Mouse (Mus musculus) midbrain, postnatal 0 days (tissue): ENCODE results near the gene Xcl1. TPM values are rescaled to one million over a fixed set of nuclear protein-coding genes. Genes with fewer than 3 reads are reported as not detected.

ENCODE experiments used
- ATAC-seq: fragments of 200-750 bp; cut with Nextera tagmentation; 2 replicates; pipeline ENCODE4 v1.8.0; 2017; ENCODE audit warnings: moderate number of reproducible peaks, mild to moderate bottlenecking, moderate TSS enrichment, moderate library complexity; ENCODE audit not compliant: low FRiP score
- DNase-seq: peaks from one replicate; pipeline ENCODE4 v3.0.0-alpha.2; 2015; ENCODE audit warnings: low spot score
- H3K27ac ChIP-seq: fragments of 300-500 bp; sonication (generic); 2 replicates; pipeline ENCODE4 v1.5.1; 2014; ENCODE audit warnings: low read depth, mild to moderate bottlenecking, low read length, mixed read lengths
- H3K27me3 ChIP-seq: fragments of 300-500 bp; sonication (generic); 2 replicates; pipeline ENCODE4 v1.6.1; 2014; ENCODE audit warnings: low read length, control low read depth, mixed read lengths; ENCODE audit not compliant: insufficient read depth
- H3K36me3 ChIP-seq: fragments of 300-500 bp; sonication (generic); 2 replicates; pipeline ENCODE4 v1.6.1; 2014; ENCODE audit warnings: low read length, control low read depth, mixed read lengths; ENCODE audit not compliant: insufficient read depth
- H3K4me1 ChIP-seq: fragments of 300-500 bp; sonication (generic); 2 replicates; pipeline ENCODE4 v1.6.1; 2014; ENCODE audit warnings: mild to moderate bottlenecking, control low read depth, antibody characterized with exemption, low read length, mixed read lengths; ENCODE audit not compliant: insufficient read depth
- H3K4me2 ChIP-seq: fragments of 300-500 bp; sonication (generic); 2 replicates; pipeline ENCODE4 v1.6.1; 2014; ENCODE audit warnings: low read depth, mild to moderate bottlenecking, low read length, mixed read lengths; ENCODE audit not compliant: poor library complexity, severe bottlenecking
- H3K4me3 ChIP-seq: fragments of 300-500 bp; sonication (generic); 2 replicates; pipeline ENCODE4 v1.5.1; 2014; ENCODE audit warnings: low read depth, mild to moderate bottlenecking, low read length, moderate library complexity
- H3K9ac ChIP-seq: fragments of 300-500 bp; sonication (generic); replicated peaks from 2 replicates; pipeline ENCODE4 v1.6.1; 2014; ENCODE audit warnings: mild to moderate bottlenecking, low read length, moderate library complexity, mixed read lengths; ENCODE audit not compliant: poor library complexity, severe bottlenecking
- H3K9me3 ChIP-seq: fragments of 300-500 bp; sonication (generic); 2 replicates; pipeline ENCODE4 v1.6.1; 2016; ENCODE audit warnings: low read length, control low read depth
- CTCF ChIP-seq: IDR thresholded peaks from 2 replicates; pipeline ENCODE4 v1.5.1; 2016; ENCODE audit warnings: antibody characterized with exemption, mild to moderate bottlenecking
- WGBS: fragments of 180-500 bp; shearing (Covaris S2); extraction: QIAGEN DNeasy Blood & Tissue Kit; methylation state at CpG from one replicate; pipeline ENCODE4 v1.1.7; 2014; 5-methylcytosine and 5-hydroxymethylcytosine counted together
- polyA plus RNA-seq: library from polyadenylated mRNA; unstranded; fragments of >200 nt; fragmentation: Nextera tagmentation; extraction: Ambion mirVana; gene quantifications from 2 replicates; pipeline ENCODE4 v1.2.1, GENCODE M21; 2015
- total RNA-seq: library from RNA; depleted of rRNA; stranded (reverse); fragments of >200 nt; gene quantifications from 2 replicates; pipeline ENCODE4 v1.2.3, GENCODE M21; 2014; rRNA removed

Xcl1 gene
- total and polyA plus RNA-seq, 2 experiments from 2014 or later = not detected

DNA sequence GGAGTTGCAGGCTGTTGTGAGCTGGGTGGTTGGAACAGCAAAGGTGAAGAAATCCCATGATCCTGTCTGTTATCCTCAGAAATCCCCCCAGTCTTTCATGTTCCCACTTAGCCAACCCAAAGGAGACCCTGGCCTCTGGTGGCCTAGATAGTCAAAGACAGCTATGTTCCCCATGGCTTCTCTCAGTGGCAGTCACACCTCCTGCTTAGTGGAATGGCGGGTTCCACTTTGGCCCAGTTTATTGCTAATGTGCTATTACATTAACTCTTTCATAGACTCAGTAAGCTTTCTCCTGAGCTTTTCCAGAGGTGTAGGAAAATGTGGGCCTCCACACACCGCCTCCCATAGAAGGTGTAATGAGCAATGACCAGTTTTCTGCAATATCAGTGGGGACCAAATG lies 39.5 kb downstream of the Xcl1 start:
- no peak overlapping the region for H3K4me2 ChIP-seq
- no peak for DNase-seq
- no peak for ATAC-seq

GRCm38 (mm10) chr1:164890366-164890765 lies 45.0 kb downstream of the Xcl1 start:
- no peaks in the 10 kb centered on the region for H3K4me1 ChIP-seq
- DNase-seq = no peak
- no peak overlapping the region for H3K4me2 ChIP-seq
- 78% methylated on average over 4 of the region's 4 CpGs for WGBS
- H3K36me3 ChIP-seq = no peaks in the 10 kb centered on the region
- no peak overlapping the region for H3K4me3 ChIP-seq
- no peak for ATAC-seq
- no peaks in the 10 kb centered on the region for H3K9me3 ChIP-seq
- H3K9ac ChIP-seq = no peak overlapping the region
- H3K27ac ChIP-seq = no peak overlapping the region
- no peaks in the 10 kb centered on the region for H3K27me3 ChIP-seq
- TF ChIP-seq CTCF = no peak

More for the DNA sequence above, 39.5 kb downstream of the Xcl1 start:
- no peaks in the 10 kb centered on the region for H3K27me3 ChIP-seq
- no peak overlapping the region for H3K27ac ChIP-seq
- no peak overlapping the region for H3K4me3 ChIP-seq
- peaks cover 4% of the 10 kb centered on the region; the same call in 1 of the 2 replicates for H3K4me1 ChIP-seq
- no peaks in the 10 kb centered on the region for H3K9me3 ChIP-seq
- 74% methylated on average over 2 of the region's 2 CpGs for WGBS
- no peak overlapping the region for H3K9ac ChIP-seq
- H3K36me3 ChIP-seq = no peaks in the 10 kb centered on the region
- peak; percentile 36 for TF ChIP-seq CTCF

GRCm38 (mm10) chr1:164888563-164888962 lies 46.8 kb downstream of the Xcl1 start:
- ATAC-seq (no peak), DNase-seq (no peak)
- Histone ChIP-seq H3K9me3 (no peaks in the 10 kb centered on the region), H3K4me1 (no peaks in the 10 kb centered on the region), H3K4me2 (no peak overlapping the region), H3K36me3 (no peaks in the 10 kb centered on the region), H3K27me3 (no peaks in the 10 kb centered on the region), H3K27ac (no peak overlapping the region), H3K9ac (no peak overlapping the region), H3K4me3 (no peak overlapping the region)
- TF ChIP-seq CTCF = no peak
- WGBS = 61% methylated on average over 6 of the region's 6 CpGs

DNA sequence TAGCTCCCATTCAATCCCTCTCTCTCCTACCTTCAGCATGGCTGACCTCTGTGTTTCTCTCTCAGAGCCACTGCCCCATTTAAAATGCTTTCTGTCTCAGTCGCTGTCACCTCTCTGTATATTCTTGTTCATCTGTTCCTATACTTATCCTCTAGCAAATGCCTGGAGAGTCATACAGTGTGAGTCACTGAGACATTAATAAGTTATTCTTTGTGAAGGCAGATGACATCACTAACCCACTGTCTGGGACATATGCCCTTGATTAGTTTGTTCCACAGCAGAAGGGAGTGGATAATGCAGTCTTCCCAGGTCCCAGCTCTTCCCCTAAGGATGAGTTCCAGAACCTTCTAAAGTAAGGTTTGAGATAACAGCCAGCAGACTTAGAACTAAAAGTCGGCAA lies 47.6 kb downstream of the Xcl1 start:
- Histone ChIP-seq H3K36me3 (no peaks in the 10 kb centered on the region), H3K27ac (no peak overlapping the region), H3K4me2 (no peak overlapping the region), H3K4me3 (no peak overlapping the region), H3K4me1 (no peaks in the 10 kb centered on the region), H3K9ac (no peak overlapping the region), H3K27me3 (no peaks in the 10 kb centered on the region), H3K9me3 (no peaks in the 10 kb centered on the region)
- 81% methylated on average over 2 of the region's 2 CpGs for WGBS
- TF ChIP-seq CTCF = no peak
- DNase-seq = no peak
- no peak for ATAC-seq

DNA sequence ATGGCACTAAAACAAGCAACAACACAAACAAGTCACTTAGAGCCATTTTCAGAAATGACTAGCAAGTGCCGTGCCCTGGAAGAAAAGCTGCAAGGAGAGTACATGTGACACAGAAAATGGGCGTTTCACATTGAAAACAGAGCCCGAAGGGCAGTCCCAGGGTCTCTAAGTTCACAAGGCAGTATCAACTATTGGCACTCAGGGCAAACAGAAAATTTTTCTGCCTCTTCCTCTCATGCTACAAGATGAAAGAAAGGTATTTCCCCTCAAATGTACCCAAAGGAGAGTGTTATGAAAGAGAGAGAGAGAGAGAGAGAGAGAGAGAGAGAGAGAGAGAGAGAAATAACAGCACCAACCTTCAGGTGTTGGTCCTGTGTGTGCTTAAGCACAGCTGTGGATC lies 53.4 kb downstream of the Xcl1 start:
- Histone ChIP-seq H3K27ac (no peak overlapping the region), H3K9ac (no peak overlapping the region), H3K4me2 (no peak overlapping the region), H3K4me1 (no peaks in the 10 kb centered on the region), H3K36me3 (no peaks in the 10 kb centered on the region), H3K27me3 (no peaks in the 10 kb centered on the region), H3K9me3 (no peaks in the 10 kb centered on the region), H3K4me3 (no peak overlapping the region)
- no peak for DNase-seq
- no peak for ATAC-seq
- TF ChIP-seq CTCF = no peak
- WGBS = 84% methylated on average over 3 of the region's 3 CpGs

Other genes with a start within 250 kb of the Xcl1 start
- 0.52 and 1.2 TPM in 2 replicates for gene Dpt, start 138.9 kb downstream of the Xcl1 start, total RNA-seq
- 0.52 and 0.72 TPM in 2 replicates for gene Dpt, start 138.9 kb downstream of the Xcl1 start, polyA plus RNA-seq
- 0.19 TPM in 1 of 2 replicates, not detected in the other for gene Tbx19, start 225.2 kb upstream of the Xcl1 start, total RNA-seq
- gene Tbx19, start 225.2 kb upstream of the Xcl1 start, polyA plus RNA-seq = 0.10 and 0.26 TPM in 2 replicates